Mouse (Mus musculus): ENCODE results near the gene Zmynd8. TPM values are rescaled to one million over a fixed set of nuclear protein-coding genes. Genes with fewer than 3 reads are reported as not detected.

Gene Zmynd8
- polyA plus RNA-seq, 1 experiment, result 5.2 TPM

DNA sequence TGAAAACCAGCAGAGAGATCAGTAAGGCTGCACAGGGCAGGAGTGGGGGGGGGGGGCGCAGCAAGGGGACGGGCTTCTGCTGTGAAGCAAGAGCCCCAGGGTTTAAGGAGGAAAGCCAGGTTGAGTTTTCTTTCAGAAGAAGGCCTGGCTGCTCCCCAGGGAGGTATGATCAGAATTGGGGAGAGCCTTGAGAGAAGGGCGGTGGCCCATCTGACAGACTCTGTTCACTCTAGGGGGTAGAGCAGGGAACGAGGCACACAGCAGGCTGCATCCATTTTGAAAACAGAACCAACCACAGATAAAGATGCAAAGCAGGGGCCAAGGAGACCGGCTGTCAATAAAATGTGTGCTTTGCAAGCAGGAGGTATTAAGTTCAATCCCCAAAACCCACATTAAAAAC is 158.4 kb downstream of the Zmynd8 start:
- H3K9me3 ChIP-seq (ENCODE audit: control insufficient read depth, low read length), result no peaks in the 10 kb centered on the region
- no peaks in the 10 kb centered on the region for H3K4me1 ChIP-seq (ENCODE audit: control insufficient read depth)
- no peak overlapping the region for H3K4me3 ChIP-seq (replicated peaks)
- H3K27me3 ChIP-seq (ENCODE audit: control insufficient read depth), result no peaks in the 10 kb centered on the region
- H3K36me3 ChIP-seq (ENCODE audit: control insufficient read depth), result no peaks in the 10 kb centered on the region
- no peak for TF ChIP-seq TAL1 (IDR thresholded peaks at IDR 0.05; ENCODE audit: low read length)
- TF ChIP-seq GATA1 (IDR thresholded peaks at IDR 0.05; ENCODE audit: low read length), result no peak

GRCm38 (mm10) chr2:165736297-165736696 is 162.5 kb downstream of the Zmynd8 start:
- no peaks in the 10 kb centered on the region for H3K27me3 ChIP-seq (ENCODE audit: control insufficient read depth)
- H3K4me3 ChIP-seq (replicated peaks), result no peak overlapping the region
- H3K36me3 ChIP-seq (ENCODE audit: control insufficient read depth), result no peaks in the 10 kb centered on the region
- TF ChIP-seq TAL1 (IDR thresholded peaks at IDR 0.05; ENCODE audit: low read length) (no peak), GATA1 (IDR thresholded peaks at IDR 0.05; ENCODE audit: low read length) (no peak)
- H3K9me3 ChIP-seq (ENCODE audit: control insufficient read depth, low read length), result no peaks in the 10 kb centered on the region
- no peaks in the 10 kb centered on the region for H3K4me1 ChIP-seq (ENCODE audit: control insufficient read depth)

Other genes with a start within 250 kb of the Zmynd8 start
- 0.09 and 0.12 TPM in 2 replicates for gene Ncoa3, start 93.6 kb upstream of the Zmynd8 start, polyA plus RNA-seq (2012)